Mouse (Mus musculus) adrenal gland, postnatal 25 days (tissue): ENCODE results near the gene Sdhaf4. TPM values are rescaled to one million over a fixed set of nuclear protein-coding genes. Genes with fewer than 3 reads are reported as not detected.
"Not testable (repeated sequence)": the region's sequence is repeated elsewhere in the genome, so short reads cannot be mapped to it uniquely, and the experiment has no call there.

Experiments used
- DNase-seq: peaks from one replicate; pipeline ENCODE4 v3.0.0; 2021; ENCODE audit warnings: mixed read lengths
- long read RNA-seq: library from polyadenylated mRNA; stranded (forward); transcript quantifications from one replicate; pipeline ENCODE4 v2.0.0, GENCODE M21; 2021
- total RNA-seq: library from RNA; stranded (reverse); gene quantifications from 2 replicates; pipeline ENCODE4 v1.2.3, GENCODE M21; 2021

The Sdhaf4 gene
- total RNA-seq = 59.7 and 68.2 TPM in 2 replicates
- long read RNA-seq, transcript Sdhaf4-201 (3 exons, 683 nt) = major isoform, 48 of 64 reads
- long read RNA-seq, partial matches to known transcripts = 0 of 64 reads
- long read RNA-seq, other reads (novel, unspliced or antisense) = 15 of 64 reads

DNA sequence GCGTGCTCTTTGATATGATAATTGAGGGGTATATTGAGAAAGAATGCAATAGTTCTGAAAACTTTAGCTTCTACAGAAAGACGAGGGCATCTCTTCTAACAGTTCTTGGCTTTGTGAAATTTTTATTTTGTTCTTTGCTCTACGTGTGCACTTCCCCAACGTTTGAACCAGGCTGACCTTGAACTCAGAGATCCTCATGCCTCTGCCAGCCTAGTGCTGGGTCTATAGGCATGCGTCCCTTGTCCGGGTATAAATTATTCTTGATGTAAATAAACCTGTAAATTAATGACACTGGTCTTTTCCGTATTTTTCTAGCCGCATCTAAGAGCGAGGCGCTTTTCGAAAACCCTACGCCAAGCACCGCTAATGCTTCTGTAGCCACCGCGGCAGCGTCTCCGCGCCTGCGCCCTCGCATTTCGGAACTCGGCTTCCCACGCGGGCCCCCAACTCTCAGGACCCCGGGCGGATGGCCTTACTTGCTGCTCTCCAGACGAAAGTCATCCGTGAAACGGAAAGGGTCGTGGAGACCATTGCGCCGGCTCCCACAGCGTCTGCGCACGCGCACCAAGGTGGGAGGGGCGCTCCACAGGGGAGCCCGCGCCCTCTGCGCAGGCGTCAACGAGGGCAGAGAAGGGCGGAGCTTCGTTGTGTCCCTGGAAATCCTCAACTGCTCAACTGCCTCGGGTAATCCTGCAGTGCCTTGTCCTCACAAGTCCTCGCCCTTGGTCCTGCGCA, at the start of gene Sdhaf4:
Gene Sdhaf4, minus strand, starts transcription at position 587 of the 735 bp plus-strand sequence.
- DNase-seq = peak; percentile 93

DNA sequence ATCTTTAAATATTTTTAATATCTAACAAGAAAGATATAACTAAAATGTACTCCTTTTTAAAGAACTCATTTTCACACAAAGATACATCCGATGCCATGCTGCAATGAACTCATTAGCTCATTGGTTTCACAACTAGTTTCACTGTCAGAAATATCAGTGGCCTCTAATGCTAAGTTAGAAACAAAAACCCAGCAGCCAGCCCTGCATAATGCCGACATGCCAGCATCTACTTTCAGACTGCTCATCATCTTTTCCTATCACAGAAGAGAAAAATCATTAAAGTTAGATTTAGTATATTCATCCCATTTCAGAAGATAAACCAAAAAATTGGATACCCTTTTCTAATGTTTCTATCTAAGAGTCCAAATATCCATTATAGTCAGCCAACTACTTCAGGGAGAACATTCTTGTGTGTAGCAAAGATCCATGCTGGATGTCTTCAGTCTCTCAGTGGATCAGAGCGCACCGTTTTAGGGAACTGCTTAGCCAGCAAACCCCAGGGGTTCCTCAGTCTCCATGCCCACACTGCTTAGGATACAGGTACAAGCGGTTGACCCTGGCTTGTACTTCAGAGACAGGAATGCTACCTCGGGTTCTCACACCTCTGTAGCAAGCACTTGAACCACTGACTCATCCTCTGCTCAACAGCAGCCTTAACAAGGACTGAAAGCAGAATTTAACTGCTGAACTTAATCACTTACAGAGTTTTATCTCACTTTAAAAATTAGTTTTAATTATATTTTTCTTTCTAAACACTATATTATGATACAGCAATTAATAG, 41.5 kb upstream of the Sdhaf4 start:
- no peak for DNase-seq

DNA sequence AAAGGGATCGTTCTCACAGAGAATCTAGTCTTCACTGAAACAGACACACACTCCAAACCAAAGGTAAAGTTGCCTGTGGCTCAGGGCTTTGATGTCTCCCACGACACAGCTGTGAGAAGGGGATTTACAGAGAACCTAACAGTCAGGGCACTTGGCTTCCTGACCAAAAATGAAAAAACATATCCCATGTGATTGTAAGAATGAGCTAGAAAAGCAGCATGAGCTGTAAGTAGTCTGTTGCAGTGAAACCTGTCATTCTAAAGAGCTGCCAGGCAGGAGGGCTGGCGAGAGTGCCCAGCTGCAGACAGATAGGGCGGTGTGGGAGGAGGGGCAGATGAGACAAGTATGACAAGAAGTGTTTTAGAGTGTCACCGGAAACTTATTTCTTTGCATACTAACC, 40.2 kb upstream of the Sdhaf4 start:
- DNase-seq = no peak

DNA sequence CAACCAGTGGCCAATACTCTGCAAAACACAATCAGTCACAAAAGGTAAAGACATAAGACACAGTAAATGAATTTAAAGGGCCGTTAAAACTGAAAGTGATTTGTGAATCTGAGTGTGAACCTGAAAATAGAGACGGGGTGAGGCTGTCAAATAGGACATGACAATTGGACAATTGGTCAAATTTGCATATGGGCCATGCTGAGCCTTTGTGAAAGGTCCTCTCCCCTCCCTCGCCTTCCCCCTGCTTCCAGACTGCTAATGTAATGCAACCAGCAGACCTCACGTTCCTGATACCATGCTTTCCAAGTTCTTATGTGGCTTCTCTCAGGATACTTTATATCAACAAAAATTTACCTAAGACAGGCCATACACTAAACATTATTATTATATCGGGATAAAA, 37.6 kb upstream of the Sdhaf4 start:
- no peak for DNase-seq

DNA sequence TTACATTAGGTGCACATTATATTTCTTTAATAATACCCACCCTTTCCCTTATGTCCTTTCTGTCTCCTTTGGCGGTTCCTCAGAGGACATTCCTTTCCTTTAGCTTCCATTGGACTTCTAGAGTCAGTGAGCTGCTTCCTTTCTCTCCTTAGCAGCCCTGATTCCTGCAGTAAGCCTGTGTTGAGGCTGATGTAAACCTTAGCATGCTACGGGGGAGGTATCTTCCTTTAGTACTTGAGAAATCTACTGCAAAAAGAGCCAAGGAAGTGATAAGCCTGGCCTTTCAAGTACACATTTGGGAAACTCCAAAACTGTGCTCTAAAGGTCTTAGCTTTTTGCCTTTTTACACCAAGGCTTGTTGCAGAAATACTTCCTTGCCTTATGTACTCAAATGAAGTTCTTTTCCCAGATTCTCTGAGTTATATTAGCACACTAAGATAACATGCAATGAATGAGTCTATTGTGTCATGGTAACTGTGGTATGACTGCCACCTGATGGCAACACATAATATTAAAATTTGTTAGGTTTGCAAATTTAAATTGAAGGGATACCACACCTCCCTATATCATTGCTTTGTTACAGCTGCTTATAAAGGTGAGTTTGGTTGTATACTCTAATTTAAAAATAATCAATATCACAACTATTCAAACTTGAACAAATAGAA, 28.4 kb upstream of the Sdhaf4 start:
- DNase-seq = no peak

DNA sequence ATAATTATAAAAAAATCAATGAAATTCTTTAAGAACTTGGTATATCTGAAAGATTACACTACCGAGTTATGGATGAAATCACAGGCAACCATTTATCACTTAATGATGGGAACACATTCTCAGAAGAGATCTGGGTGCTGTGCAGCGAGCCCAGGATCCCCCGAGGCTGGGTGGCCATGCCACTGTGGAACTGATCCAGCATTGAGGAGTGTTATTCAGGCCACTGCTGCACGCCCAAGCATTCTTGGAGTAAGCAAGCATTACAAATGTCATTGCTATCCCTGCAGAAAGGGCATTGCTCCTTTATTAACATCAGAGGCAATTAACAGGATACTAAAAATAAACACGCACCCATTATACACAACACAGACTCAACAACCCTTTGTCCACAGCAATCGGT, 5.4 kb upstream of the Sdhaf4 start:
- no peak for DNase-seq

DNA sequence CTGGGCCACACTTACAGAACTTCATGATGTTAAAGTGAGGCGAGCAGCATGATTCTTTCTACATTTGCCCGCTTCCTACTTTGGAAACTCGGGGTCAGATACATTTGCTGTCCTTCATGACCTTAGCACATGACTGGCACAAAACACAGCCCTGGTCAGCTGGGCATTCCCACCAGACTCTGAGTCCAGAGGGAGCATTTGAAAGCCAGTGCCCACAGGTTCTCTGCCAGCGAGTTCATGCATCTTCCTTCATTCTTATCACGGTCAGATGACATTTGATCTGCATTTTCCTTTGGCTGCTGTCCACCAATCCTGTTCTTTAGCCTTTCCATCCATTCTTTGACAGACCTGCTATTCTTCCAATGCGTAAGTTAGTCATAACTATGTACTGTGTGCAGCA, 4.6 kb upstream of the Sdhaf4 start:
- DNase-seq = no peak

DNA sequence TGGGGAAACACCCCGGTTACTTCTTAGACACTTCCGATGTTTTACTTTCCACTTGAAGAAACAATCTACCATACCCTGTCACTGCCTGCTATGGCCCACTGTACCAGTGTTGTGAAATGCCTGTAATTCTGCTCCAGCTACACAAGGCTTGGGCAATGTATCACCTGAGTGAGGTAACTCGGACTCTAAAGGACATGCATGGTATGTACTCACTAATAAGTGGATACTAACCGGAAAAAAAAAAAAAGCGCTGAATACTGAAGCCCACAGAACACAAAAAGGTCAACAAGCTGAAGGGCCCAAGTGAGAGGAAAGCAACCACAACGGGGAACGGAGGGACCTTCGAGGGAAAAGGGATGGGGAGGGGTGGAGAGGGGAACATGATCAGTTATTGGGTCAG, 2.2 kb upstream of the Sdhaf4 start:
- no peak for DNase-seq

DNA sequence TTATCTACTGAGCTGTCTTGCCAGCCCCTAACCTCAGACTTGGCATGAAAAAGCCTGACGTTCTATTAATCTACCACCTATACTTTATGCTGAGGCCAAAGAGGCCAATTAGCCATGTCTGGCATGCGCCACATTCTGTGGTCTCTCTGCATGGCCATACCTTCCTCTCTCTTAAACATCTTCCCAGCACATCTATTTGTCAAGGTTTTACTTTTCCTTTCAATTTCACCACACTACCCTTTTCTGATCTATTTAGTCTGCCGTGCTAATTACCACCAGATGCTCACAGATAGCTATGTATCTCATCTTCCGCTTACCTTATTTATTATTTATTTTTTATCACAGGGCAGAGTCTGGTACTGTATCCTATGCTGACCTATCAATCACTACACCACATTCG, 6.1 kb downstream of the Sdhaf4 start:
- DNase-seq = no peak

DNA sequence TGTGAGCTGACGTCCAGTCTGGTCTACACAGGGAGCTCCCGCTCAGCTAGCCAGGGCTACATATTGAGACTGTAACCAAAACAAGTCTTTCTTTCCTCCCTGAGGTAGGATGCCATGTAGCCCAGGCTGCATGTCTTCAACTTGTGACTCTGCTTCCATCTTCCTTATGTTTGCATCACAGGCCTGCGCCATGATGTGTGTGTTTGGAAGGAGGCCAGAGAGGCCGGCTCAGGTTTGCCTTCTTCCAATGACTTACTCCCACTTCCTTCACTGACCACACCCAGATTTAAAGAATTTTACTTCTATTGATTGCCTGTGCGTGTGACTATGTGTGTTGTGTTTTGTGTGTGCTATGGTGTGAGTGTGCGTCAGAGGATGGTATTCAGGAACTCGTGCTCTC, 6.6 kb downstream of the Sdhaf4 start:
- DNase-seq = no peak

DNA sequence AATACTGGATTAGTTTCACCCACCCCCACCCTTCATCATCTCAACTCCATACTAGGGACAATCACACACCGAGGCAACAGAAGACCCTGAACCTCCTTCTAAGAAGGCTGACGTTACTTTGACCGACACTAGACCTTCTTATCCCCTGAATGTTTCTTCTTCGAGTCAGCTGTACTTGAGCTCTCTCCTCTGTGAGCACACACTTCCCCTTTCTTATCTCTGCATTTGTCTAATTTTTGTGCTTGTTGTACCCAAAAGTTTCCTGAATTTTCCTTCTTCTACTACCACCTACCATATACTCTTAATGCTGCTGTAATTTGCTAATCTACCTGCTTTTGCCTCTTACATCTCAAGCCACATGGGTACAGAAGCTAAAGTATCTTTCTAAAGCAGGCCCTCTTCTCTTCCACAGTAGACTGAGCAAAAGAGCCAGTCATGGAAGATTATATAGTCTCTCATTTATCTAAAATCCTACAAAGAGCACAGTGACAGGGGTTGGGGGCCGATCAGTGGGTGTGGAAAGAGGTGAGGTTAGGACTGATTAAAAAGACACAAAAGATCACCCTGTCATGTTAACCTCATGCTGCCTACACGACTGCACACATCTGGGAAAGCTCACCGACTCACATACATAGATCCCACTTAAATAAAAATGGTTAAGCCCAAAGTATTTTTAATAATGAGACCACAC, 7.2 kb downstream of the Sdhaf4 start:
- DNase-seq = no peak

DNA sequence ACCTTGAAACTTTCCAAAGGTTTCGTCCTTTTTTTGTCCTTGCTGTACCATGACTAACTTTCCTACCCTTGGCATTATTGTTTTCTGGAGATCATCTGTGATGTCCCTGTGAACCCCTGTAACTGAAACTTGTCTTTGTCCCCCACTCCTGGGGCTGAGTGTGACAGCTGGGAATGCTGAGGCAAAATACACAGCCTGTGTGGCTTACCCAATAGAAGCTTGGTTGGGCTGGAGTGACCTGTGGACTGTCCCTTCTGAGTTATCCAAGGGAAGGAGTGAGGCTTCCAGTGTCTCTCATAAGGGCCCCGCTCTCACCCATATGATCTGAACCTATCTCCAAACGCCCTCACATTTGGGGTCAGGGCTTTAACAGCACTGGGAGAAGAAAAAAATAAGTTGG, 8.0 kb downstream of the Sdhaf4 start:
- DNase-seq = no peak

DNA sequence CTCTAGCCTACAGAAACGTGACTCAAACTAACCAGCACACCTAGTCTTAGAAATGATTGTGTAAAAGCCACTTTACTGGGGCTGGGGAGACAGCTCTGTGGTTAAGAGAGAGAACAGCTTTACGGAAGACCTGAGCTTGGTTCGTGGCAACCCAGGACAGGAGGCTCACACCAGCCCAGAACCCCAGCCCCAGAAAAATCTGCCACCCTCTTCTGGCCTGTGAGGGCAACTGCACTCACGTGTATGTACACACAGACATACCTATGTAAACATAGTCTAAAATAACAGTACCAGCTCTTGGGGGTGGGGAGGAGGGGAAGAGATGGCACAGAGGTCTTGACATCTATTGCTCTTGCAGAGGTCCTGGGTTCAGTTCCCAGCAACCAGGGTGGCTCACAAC, 10.0 kb downstream of the Sdhaf4 start:
- no peak for DNase-seq

DNA sequence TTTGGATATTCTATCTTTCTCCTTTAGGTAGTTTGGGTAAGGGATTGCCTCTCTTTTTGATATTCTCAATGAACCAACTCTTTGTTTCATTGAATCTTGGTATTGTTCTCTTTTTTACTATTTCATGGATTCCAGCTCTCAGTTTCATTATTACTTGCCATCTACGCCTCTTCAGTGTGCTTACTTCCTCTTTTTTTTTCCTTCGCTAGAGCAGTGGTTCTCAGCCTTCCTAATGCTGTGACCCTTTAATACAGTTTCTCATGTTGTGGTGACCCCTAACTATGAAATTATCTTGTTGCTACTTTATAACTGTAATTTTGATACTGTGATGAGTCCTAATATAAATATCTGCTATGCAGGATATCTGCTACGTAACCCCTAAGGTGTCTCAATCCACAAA, 22.3 kb downstream of the Sdhaf4 start:
- no peak for DNase-seq

DNA sequence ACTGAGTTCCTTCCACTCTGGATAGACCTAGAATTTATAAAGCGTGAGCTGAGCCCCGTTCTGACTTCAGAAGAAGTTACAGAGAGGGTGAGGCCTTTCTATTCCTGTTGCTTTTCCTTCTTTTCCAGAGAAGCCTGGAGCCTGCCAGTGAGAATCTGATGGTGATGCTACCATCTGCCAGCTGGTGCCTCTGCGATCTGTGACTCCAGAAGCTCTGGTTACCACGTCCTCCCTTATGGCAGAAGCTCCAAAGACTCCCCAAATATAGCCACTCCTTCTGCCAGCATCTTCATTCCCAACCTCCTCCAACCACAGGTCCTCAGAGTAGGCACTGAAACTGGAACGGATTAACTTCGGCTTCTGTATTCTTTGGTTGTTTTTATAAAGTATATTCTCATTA, 27.2 kb downstream of the Sdhaf4 start:
- DNase-seq = no peak

DNA sequence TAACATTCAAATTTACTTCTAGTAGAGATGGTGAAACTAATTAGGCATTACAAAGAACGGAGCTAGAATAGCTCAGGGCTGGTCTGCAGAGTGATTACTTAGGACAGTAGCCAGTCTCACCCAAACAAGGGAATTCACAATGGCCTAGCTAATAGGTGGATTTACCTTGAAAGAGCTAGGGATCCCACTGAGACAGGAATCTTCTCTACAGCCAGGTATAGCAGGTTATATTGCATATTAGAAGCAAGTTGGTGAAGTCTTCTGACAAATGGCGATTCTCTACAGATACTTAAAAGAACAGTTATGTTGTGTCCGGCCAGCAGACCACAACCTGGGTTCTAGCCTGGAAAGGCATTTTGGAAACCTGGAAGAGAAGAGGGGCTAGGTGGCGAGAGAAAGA, 34.3 kb downstream of the Sdhaf4 start:
- DNase-seq = not testable (repeated sequence)

DNA sequence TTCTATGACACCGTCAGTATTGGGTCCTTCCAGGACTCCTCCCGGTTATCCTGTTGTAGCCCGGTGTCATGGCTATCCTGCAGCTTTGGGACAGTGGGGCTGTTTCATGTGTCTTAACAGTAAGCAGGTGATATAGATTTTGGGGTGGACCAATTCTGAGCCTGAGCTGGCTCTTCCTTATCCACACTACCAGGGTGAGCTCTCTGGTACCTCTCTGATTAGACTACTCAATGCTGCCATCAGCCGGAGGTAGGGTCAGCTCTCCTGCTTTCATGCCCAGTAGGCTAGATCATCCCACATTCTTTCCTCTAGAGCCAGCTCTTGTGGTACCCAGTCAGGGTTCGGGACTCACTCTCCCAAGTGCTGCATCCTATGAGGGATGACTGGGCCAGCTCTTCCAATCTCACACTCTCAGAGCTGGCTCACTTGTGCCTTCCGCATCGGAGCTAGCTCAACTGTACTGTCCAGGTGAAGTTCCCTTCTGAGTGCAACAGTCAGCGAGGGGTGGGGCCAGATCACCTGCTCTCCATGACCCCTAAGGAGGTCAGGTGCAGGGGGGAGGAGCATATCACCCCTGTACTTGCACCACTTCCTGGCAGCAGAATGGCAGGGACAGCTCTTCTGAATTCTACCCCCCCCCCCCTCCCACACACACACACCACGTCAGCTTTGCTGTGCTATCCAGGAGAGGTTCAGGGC, 37.3 kb downstream of the Sdhaf4 start:
- DNase-seq = no peak

DNA sequence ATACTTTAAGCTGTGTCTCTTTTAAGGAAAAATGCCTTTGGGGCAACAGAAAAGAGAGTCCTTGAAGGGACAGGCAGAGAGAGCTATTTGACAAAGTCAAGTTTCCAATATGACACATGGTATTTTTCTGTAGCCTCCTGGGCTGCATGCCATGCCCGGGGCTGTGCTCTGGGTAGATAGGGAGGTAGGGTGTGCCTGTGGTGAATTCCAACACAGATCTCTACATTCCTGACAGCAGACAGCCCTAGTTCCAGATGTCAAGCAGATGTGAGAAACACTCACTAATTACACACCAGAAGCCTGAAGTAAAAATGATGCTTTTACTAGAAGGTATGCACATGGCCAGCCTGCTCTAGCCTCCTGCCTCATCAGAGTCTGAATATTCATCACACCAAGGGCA, 39.2 kb downstream of the Sdhaf4 start:
- no peak for DNase-seq

DNA sequence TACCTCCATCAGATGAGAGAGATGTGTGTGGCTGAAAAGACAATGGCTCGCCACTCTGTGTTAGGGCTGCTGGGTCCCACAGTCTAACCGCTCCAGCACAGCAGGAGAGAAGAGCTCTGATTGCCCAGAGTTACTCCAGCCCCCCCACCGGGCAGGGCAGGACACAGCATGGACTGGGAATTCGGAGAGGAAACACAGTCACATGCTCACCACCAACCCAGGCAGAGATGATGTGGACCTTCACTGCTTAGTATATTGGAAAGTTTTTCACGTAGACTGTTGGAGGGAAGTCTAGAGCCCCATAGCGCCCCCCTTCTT, 46.1 kb downstream of the Sdhaf4 start:
- no peak for DNase-seq

DNA sequence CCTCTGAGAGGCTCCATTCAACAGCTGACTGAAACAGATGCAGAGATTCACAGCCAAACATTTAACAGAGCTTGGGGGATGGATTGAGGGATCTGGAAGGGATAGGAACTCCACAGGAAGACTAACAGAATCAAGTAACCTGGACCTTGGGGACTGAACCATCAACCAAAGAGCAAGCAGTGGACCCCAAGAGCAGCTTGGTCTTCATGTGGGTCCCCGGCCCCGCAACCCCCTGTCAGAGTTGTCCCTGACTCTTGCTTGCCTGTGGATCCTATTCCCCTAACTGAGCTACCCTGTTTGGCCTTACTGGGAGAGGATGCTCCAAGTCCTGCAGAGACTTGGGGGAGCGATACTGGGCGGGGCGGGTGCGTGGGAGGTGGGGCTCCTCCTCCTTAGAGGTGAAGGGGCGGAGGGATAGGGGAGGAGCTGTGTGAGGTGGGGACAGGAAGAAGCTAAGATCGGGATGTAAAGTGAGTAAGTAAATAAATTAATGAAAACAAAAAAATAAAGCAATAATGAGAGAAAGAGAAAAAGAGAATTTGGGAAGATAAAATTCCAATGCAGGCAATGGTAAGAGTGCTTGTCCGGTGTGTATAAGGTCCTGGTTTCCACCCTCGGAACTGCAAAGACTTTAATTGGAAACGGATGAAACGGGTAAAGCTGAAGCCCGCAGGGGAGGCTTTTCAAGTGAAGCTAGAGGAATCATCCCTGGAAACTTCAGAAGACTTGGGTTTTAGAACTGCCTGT, 46.6 kb downstream of the Sdhaf4 start:
- DNase-seq = no peak

DNA sequence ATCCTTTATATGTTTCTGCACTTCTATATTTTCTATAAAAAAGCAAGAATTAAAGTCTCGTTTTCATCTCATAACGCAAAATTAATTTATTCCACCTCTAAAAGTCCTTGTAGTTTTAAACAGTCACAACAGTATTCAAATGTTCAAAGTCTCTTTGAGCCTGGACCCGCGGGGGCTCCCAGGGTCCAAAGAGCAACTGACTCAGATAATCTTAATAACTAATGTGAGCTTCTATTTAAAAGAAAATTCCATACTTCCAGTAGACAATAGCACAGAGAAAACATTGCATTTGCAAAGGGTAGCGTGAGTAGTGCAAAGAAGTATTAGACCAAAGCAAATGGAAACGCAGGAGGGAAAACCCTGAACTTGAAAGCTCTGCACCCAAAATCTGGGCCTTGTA, 47.4 kb downstream of the Sdhaf4 start:
- no peak for DNase-seq
